Mouse (Mus musculus) embryonic fibroblast, embryonic 13.5 days (primary cell): Measurements from ENCODE around the gene Gpx6. TPM values are rescaled to one million over a fixed set of nuclear protein-coding genes. Genes with fewer than 3 reads are reported as not detected.

Experiments used
- H3K27ac ChIP-seq: 2 replicates; pipeline ENCODE4 v1.5.1; 2012; ENCODE audit warnings: low read length, control low read depth, inconsistent platforms; ENCODE audit not compliant: insufficient read depth
- H3K4me1 ChIP-seq: 2 replicates; pipeline ENCODE4 v1.6.1; 2011; ENCODE audit warnings: low read length; ENCODE audit not compliant: control insufficient read depth, insufficient read depth
- H3K4me3 ChIP-seq: 2 replicates; pipeline ENCODE4 v1.5.1; 2011; ENCODE audit warnings: mild to moderate bottlenecking, control low read depth, low read length; ENCODE audit not compliant: insufficient read depth
- CTCF ChIP-seq: IDR thresholded peaks from 2 replicates; pipeline ENCODE4 v1.5.1; 2011; ENCODE audit warnings: mild to moderate bottlenecking, control low read depth, low read length, moderate library complexity, borderline replicate concordance; ENCODE audit not compliant: insufficient read depth
- POLR2A ChIP-seq: IDR thresholded peaks from 2 replicates; pipeline ENCODE4 v1.6.1; 2011; ENCODE audit warnings: low read depth, mild to moderate bottlenecking, control low read depth, low read length, moderate library complexity
- polyA plus RNA-seq: library from polyadenylated mRNA; stranded (reverse); fragments of >200 nt; gene quantifications from 2 replicates; pipeline ENCODE4 v1.2.4, GENCODE M21; 2011; ENCODE audit warnings: low read depth; ENCODE audit not compliant: missing spikeins, insufficient read length

Gpx6 gene
- polyA plus RNA-seq, 1 experiment = not detected

- H3K4me3 ChIP-seq = peak overlapping the region; percentile 63
- TF ChIP-seq POLR2A = no peak
- no peak for TF ChIP-seq CTCF
- H3K27ac ChIP-seq = no peak overlapping the region
- H3K4me1 ChIP-seq = no peaks in the 10 kb centered on the region
These were observed 10.8 kb downstream of the Gpx6 start for GRCm38 (mm10) chr13:21322509-21323375.

DNA sequence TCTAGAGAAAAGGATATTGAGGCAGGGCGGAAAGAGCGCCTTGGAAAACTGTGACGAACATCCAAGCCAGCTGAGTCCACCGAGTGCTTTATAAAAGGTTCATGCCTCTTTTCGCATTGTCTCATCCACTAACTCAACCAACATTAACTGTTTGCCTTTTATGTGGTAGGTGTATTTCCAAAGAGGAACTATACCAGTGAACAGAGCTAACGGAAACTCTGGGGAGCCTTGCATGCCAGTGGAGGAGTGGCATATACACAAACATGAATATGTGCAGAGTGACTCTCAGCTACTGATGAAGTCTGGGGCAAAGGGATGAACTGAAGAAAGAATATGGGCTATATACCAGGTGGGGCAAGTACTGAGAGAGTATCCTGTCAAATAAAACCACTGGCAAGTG lies 11.5 kb downstream of the Gpx6 start:
- no peak overlapping the region for H3K27ac ChIP-seq
- TF ChIP-seq POLR2A (no peak), CTCF (no peak)
- H3K4me3 ChIP-seq = 0 out of 2 replicates have a peak overlapping the region, but pooled peaks have one; percentile 12
- H3K4me1 ChIP-seq = no peaks in the 10 kb centered on the region

DNA sequence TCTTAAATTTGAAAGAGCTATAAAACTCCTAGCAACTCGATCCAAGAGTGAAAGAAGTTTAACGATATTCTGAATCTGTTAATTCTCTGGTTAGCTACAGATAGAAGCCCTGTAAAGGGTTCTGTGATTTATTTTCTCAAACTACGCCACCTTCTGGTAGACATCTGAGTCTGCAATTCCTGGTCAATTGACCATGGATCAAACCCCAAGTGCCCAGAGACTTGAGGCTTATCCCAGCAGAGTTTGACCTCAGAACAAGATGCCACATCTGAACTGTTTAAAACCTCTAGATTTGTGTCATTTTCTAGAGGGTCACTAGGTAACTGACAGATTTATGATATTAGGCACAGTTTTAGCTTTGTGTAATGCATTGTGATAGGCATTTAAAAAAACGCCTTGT lies 14.3 kb downstream of the Gpx6 start:
- no peak for TF ChIP-seq CTCF
- no peak for TF ChIP-seq POLR2A
- no peak overlapping the region for H3K4me3 ChIP-seq
- no peaks in the 10 kb centered on the region for H3K4me1 ChIP-seq
- H3K27ac ChIP-seq = no peak overlapping the region

GRCm38 (mm10) chr13:21326657-21327211 lies 14.8 kb downstream of the Gpx6 start:
- no peak for TF ChIP-seq POLR2A
- peak; percentile 43; the same call in 1 of the 2 replicates for TF ChIP-seq CTCF
- peak overlapping the region; percentile 83 for H3K4me3 ChIP-seq
- H3K4me1 ChIP-seq = no peaks in the 10 kb centered on the region
- no peak overlapping the region for H3K27ac ChIP-seq

- no peak for TF ChIP-seq POLR2A
- no peak for TF ChIP-seq CTCF
- Histone ChIP-seq H3K4me3 (peak overlapping the region; percentile 83), H3K27ac (no peak overlapping the region), H3K4me1 (no peaks in the 10 kb centered on the region)
These were observed 15.5 kb downstream of the Gpx6 start for GRCm38 (mm10) chr13:21327424-21327823.

GRCm38 (mm10) chr13:21346610-21347009 lies 34.7 kb downstream of the Gpx6 start, which contains the start of gene Olfr1367:
Gene Olfr1367 (plus strand): TSS chr13:21346910.
- Histone ChIP-seq H3K4me1 (no peaks in the 10 kb centered on the region), H3K27ac (no peak within 1 kb of the TSS), H3K4me3 (no peak within 1 kb of the TSS)
- TF ChIP-seq POLR2A = no peak
- TF ChIP-seq CTCF = no peak

DNA sequence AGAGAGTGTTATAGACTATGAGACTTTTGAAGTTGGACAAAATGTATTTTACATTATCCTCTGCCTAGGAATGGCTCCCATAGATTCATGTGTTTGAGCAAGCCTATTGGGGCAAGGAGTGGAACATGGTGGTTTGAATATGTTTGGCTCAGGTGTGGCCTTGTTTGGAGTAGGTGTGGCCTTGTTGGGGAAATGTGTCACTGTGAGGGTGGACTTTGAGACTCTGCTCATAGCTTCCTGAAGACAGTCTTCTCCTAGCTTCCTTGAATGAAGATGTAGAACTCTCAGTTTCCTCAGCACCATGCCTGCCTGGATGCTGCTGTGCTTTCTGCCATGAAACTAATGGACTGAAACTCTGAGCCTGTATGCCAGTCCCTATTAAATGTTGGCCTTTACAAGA lies 38.7 kb downstream of the Gpx6 start:
- Histone ChIP-seq H3K4me3 (no peak overlapping the region), H3K4me1 (no peaks in the 10 kb centered on the region), H3K27ac (no peak overlapping the region)
- TF ChIP-seq CTCF (no peak), POLR2A (no peak)

- Histone ChIP-seq H3K4me3 (peak within 1 kb of the TSS; percentile 91), H3K27ac (0 out of 2 replicates have a peak within 1 kb of the TSS, but pooled peaks have one; percentile 28), H3K4me1 (no peaks in the 10 kb centered on the region)
- TF ChIP-seq POLR2A = peak; percentile 92
- no peak for TF ChIP-seq CTCF
These were observed 50.8 kb downstream of the Gpx6 start, which contains the start of gene Zscan12 for GRCm38 (mm10) chr13:21362621-21363248. Gene Zscan12 (plus strand): TSS chr13:21362820.

GRCm38 (mm10) chr13:21363719-21364118 lies 51.8 kb downstream of the Gpx6 start:
- peak overlapping the region; percentile 32 for H3K4me3 ChIP-seq
- no peak overlapping the region for H3K27ac ChIP-seq
- TF ChIP-seq POLR2A = no peak
- H3K4me1 ChIP-seq = no peaks in the 10 kb centered on the region
